In genomic region chr14:49226986-49227385, GRCm38 (mm10) we compare ENCODE assay signal across 16 mouse cellular contexts. TPM values are rescaled to one million over a fixed set of nuclear protein-coding genes. Genes with fewer than 3 reads are reported as not detected.
A peak's percentile ranks its signal among the peaks of the same experiment; 100 is the strongest.
DNase-seq lines count a peak whose midpoint lies in the region; ATAC-seq and TF ChIP-seq lines count a peak whose summit lies in the region.
"Had no signal": no experiment of that assay in that cellular context is flagged by ENCODE, and none has a peak within 500 bp of the region (broad histone marks: within the 10 kb centered on the region; RNA-seq: fewer than 3 reads in every experiment).

No protein-coding gene starts in this region.

- H3K36me3 ChIP-seq in hindbrain, postnatal 0 days (ENCODE audit: insufficient read depth, low read length): no peaks in the 10 kb centered on the region
- H3K36me3 ChIP-seq in hindbrain, embryonic 11.5 days (ENCODE audit: control insufficient read depth, insufficient read depth, low read length): no peaks in the 10 kb centered on the region
- no peaks in the 10 kb centered on the region for H3K36me3 ChIP-seq in midbrain, embryonic 16.5 days (ENCODE audit: control insufficient read depth, insufficient read depth, low read length)
- H3K36me3 ChIP-seq in midbrain, embryonic 11.5 days (ENCODE audit: control insufficient read depth, insufficient read depth, low read length): no peaks in the 10 kb centered on the region
- no peaks in the 10 kb centered on the region for H3K36me3 ChIP-seq in neural tube, embryonic 15.5 days

- no peak overlapping the region for H3K9ac ChIP-seq in hindbrain, postnatal 0 days (replicated peaks; ENCODE audit: low read length)
- H3K9ac ChIP-seq in hindbrain, embryonic 11.5 days (ENCODE audit: low read depth, low read length): no peak overlapping the region
- no peak overlapping the region for H3K9ac ChIP-seq in midbrain, embryonic 16.5 days (ENCODE audit: low read depth, low read length)
- H3K9ac ChIP-seq in midbrain, embryonic 11.5 days (ENCODE audit: low read length): no peak overlapping the region
- no peak overlapping the region for H3K9ac ChIP-seq in neural tube, embryonic 15.5 days (replicated peaks)
- H3K9ac ChIP-seq: liver, embryonic 14.5 days had no signal

- no peaks in the 10 kb centered on the region for H3K27me3 ChIP-seq in hindbrain, postnatal 0 days (ENCODE audit: insufficient read depth, low read length)
- H3K27me3 ChIP-seq in hindbrain, embryonic 11.5 days (ENCODE audit: control insufficient read depth, insufficient read depth, low read length): no peaks in the 10 kb centered on the region
- no peaks in the 10 kb centered on the region for H3K27me3 ChIP-seq in midbrain, embryonic 16.5 days (ENCODE audit: control insufficient read depth, insufficient read depth, low read depth, low read length)
- no peaks in the 10 kb centered on the region for H3K27me3 ChIP-seq in midbrain, embryonic 11.5 days (ENCODE audit: control insufficient read depth, insufficient read depth, low read length)
- H3K27me3 ChIP-seq in neural tube, embryonic 15.5 days (replicated peaks): no peaks in the 10 kb centered on the region

- no peak overlapping the region for H3K27ac ChIP-seq in hindbrain, postnatal 0 days
- H3K27ac ChIP-seq in hindbrain, embryonic 11.5 days (ENCODE audit: low read depth, low read length): no peak overlapping the region
- no peak overlapping the region for H3K27ac ChIP-seq in midbrain, embryonic 16.5 days (ENCODE audit: low read length)
- no peak overlapping the region for H3K27ac ChIP-seq in midbrain, embryonic 11.5 days (ENCODE audit: low read depth, low read length)
- no peak overlapping the region for H3K27ac ChIP-seq in neural tube, embryonic 15.5 days (replicated peaks)
- H3K27ac ChIP-seq: liver, embryonic 14.5 days had no signal

- ATAC-seq in hindbrain, postnatal 0 days: no peak
- no peak for ATAC-seq in hindbrain, embryonic 11.5 days (ENCODE audit: low FRiP score)
- peak; percentile 17; the same call in 1 of the 2 replicates for ATAC-seq in midbrain, embryonic 16.5 days
- no peak for ATAC-seq in midbrain, embryonic 11.5 days (ENCODE audit: low FRiP score)
- ATAC-seq in neural tube, embryonic 15.5 days (ENCODE audit: low FRiP score): no peak
- ATAC-seq: intestine, embryonic 16.5 days had no signal

- DNase-seq in adrenal gland, postnatal 14 days: peak; percentile 56
- DNase-seq in adrenal gland, postnatal 25 days: no peak
- peak; percentile 54 for DNase-seq in hindbrain, postnatal 0 days (ENCODE audit: low spot score)
- no peak for DNase-seq in hindbrain, embryonic 11.5 days (ENCODE audit: low spot score)
- no peak for DNase-seq in midbrain, embryonic 11.5 days (ENCODE audit: low spot score, missing footprints)
- no peak for DNase-seq in thymus, adult 18-20 months
- DNase-seq: heart, postnatal 10 days had no signal

- 75% methylated on average over 11 of the region's 11 CpGs for WGBS in hindbrain, postnatal 0 days
- WGBS in hindbrain, embryonic 11.5 days: 92% methylated on average over 11 of the region's 11 CpGs
- WGBS in midbrain, embryonic 16.5 days: 79% methylated on average over 11 of the region's 11 CpGs
- 86% methylated on average over 11 of the region's 11 CpGs for WGBS in midbrain, embryonic 11.5 days
- WGBS in neural tube, embryonic 15.5 days: 74% methylated on average over 11 of the region's 11 CpGs

- TF ChIP-seq CTCF in hindbrain, postnatal 0 days (IDR thresholded peaks at IDR 0.05; ENCODE audit: low read depth): no peak

- H3K4me2 ChIP-seq in hindbrain, postnatal 0 days (ENCODE audit: low read depth, low read length): no peak overlapping the region
- H3K4me2 ChIP-seq in hindbrain, embryonic 11.5 days (replicated peaks; ENCODE audit: low read depth, low read length): no peak overlapping the region
- no peak overlapping the region for H3K4me2 ChIP-seq in midbrain, embryonic 16.5 days (ENCODE audit: low read length)
- H3K4me2 ChIP-seq in midbrain, embryonic 11.5 days: no peak overlapping the region
- no peak overlapping the region for H3K4me2 ChIP-seq in neural tube, embryonic 15.5 days

- no peak overlapping the region for H3K4me3 ChIP-seq in hindbrain, postnatal 0 days (ENCODE audit: low read length)
- no peak overlapping the region for H3K4me3 ChIP-seq in hindbrain, embryonic 11.5 days (ENCODE audit: low read depth, low read length)
- H3K4me3 ChIP-seq in midbrain, embryonic 16.5 days (ENCODE audit: low read depth, low read length): no peak overlapping the region
- H3K4me3 ChIP-seq in midbrain, embryonic 11.5 days (ENCODE audit: low read depth, low read length): no peak overlapping the region
- H3K4me3 ChIP-seq in neural tube, embryonic 15.5 days (replicated peaks): no peak overlapping the region
- H3K4me3 ChIP-seq: erythroblast, embryonic 14.5 days had no signal

- H3K9me3 ChIP-seq in hindbrain, postnatal 0 days (ENCODE audit: low read length): no peaks in the 10 kb centered on the region
- no peaks in the 10 kb centered on the region for H3K9me3 ChIP-seq in hindbrain, embryonic 11.5 days (ENCODE audit: control insufficient read depth, low read length)
- H3K9me3 ChIP-seq in midbrain, embryonic 16.5 days (replicated peaks; ENCODE audit: control insufficient read depth, low read length, poor library complexity, severe bottlenecking): no peaks in the 10 kb centered on the region
- no peaks in the 10 kb centered on the region for H3K9me3 ChIP-seq in midbrain, embryonic 11.5 days (ENCODE audit: control insufficient read depth, low read length)
- no peaks in the 10 kb centered on the region for H3K9me3 ChIP-seq in neural tube, embryonic 15.5 days (replicated peaks)

- H3K4me1 ChIP-seq in hindbrain, postnatal 0 days (ENCODE audit: insufficient read depth, low read length): no peaks in the 10 kb centered on the region
- H3K4me1 ChIP-seq in hindbrain, embryonic 11.5 days (replicated peaks; ENCODE audit: control insufficient read depth, insufficient read depth, low read length): no peaks in the 10 kb centered on the region
- H3K4me1 ChIP-seq in midbrain, embryonic 16.5 days (ENCODE audit: control insufficient read depth, insufficient read depth, low read length): peaks cover 2% of the 10 kb centered on the region; the same call in 1 of the 2 replicates
- H3K4me1 ChIP-seq in midbrain, embryonic 11.5 days (ENCODE audit: control insufficient read depth, insufficient read depth, low read length): no peaks in the 10 kb centered on the region
- no peaks in the 10 kb centered on the region for H3K4me1 ChIP-seq in neural tube, embryonic 15.5 days

RNA-seq across cellular contexts. Expression of gene ccdc198, which starts 18.3 kb away (rescaled TPM):
- total RNA-seq in adrenal gland, postnatal 14 days (2021): not detected in 2 replicates
- not detected in 2 replicates for total RNA-seq in adrenal gland, postnatal 25 days (2021)
- not detected in 2 replicates for total RNA-seq in hindbrain, postnatal 0 days (2014; rRNA removed)
- polyA plus RNA-seq in hindbrain, postnatal 0 days (2015; fragmentation: Nextera tagmentation; extraction: Ambion mirVana): 0.18 and 0.19 TPM in 2 replicates
- 0.14 and 1.3 TPM in 2 replicates for polyA plus RNA-seq in hindbrain, embryonic 11.5 days (2014; fragmentation: Nextera tagmentation; extraction: Ambion mirVana)
- 0.06 and 0.08 TPM in 2 replicates for polyA plus RNA-seq in midbrain, embryonic 16.5 days (2015; fragmentation: Nextera tagmentation; extraction: Ambion mirVana)
- 0.10 TPM in 1 of 2 replicates, not detected in the other for polyA plus RNA-seq in midbrain, embryonic 11.5 days (2014; fragmentation: Nextera tagmentation; extraction: Ambion mirVana)
- 0.20 and 14.7 TPM in 2 replicates for polyA plus RNA-seq in neural tube, embryonic 15.5 days (2015; fragmentation: Nextera tagmentation; extraction: Ambion mirVana)
- total RNA-seq: adrenal gland, postnatal 36 days; heart, postnatal 10 days; left cerebral cortex, postnatal 10 days; megakaryocyte-erythroid progenitor cell, adult 5-6 weeks had no signal
- polyA plus RNA-seq: cortical plate, adult 2 months; erythroblast, embryonic 14.5 days had no signal

RNA-seq across cellular contexts. Expression of gene Naa30, which starts 55.0 kb away (rescaled TPM):
- total RNA-seq in adrenal gland, postnatal 14 days (2021): 26.5 and 28.8 TPM in 2 replicates
- 29.1 and 32.0 TPM in 2 replicates for total RNA-seq in adrenal gland, postnatal 25 days (2021)
- total RNA-seq in hindbrain, postnatal 0 days (2014; rRNA removed): 38.2 TPM in 2 replicates
- polyA plus RNA-seq in hindbrain, postnatal 0 days (2015; fragmentation: Nextera tagmentation; extraction: Ambion mirVana): 8.6 and 9.1 TPM in 2 replicates
- polyA plus RNA-seq in hindbrain, embryonic 11.5 days (2014; fragmentation: Nextera tagmentation; extraction: Ambion mirVana): 16.9 and 18.9 TPM in 2 replicates
- 12.2 and 12.4 TPM in 2 replicates for polyA plus RNA-seq in midbrain, embryonic 16.5 days (2015; fragmentation: Nextera tagmentation; extraction: Ambion mirVana)
- 18.1 and 19.4 TPM in 2 replicates for polyA plus RNA-seq in midbrain, embryonic 11.5 days (2014; fragmentation: Nextera tagmentation; extraction: Ambion mirVana)
- polyA plus RNA-seq in neural tube, embryonic 15.5 days (2015; fragmentation: Nextera tagmentation; extraction: Ambion mirVana): 11.2 and 13.1 TPM in 2 replicates

Comparison
In these comparisons a context has a peak if more than half of its experiments do, and no peak if none do; other contexts are left out.
1. DNase-seq: peak in adrenal gland, postnatal 14 days (single experiment) and hindbrain, postnatal 0 days (single experiment); none in adrenal gland, postnatal 25 days (single experiment), hindbrain, embryonic 11.5 days (single experiment), midbrain, embryonic 11.5 days (single experiment) and thymus, adult 18-20 months (0 of 2).